Mouse (Mus musculus) intestine, embryonic 16.5 days (tissue): ENCODE data around the gene Gm20458. TPM values are rescaled to one million over a fixed set of nuclear protein-coding genes. Genes with fewer than 3 reads are reported as not detected.

Experiments used
- ATAC-seq: fragments of 200-750 bp; cut with Nextera tagmentation; 2 replicates; pipeline ENCODE4 v1.8.0; 2017; ENCODE audit warnings: moderate TSS enrichment, moderate library complexity
- H3K27ac ChIP-seq: fragments of 300-500 bp; sonication (generic); 2 replicates; pipeline ENCODE4 v1.5.1; 2014; ENCODE audit warnings: mild to moderate bottlenecking, low read length
- H3K27me3 ChIP-seq: fragments of 300-500 bp; sonication (generic); replicated peaks from 2 replicates; pipeline ENCODE4 v1.6.1; 2014; ENCODE audit warnings: low read length, control low read depth, mixed read lengths; ENCODE audit not compliant: control insufficient read depth, insufficient read depth
- H3K36me3 ChIP-seq: fragments of 300-500 bp; sonication (generic); 2 replicates; pipeline ENCODE4 v1.6.1; 2014; ENCODE audit warnings: low read length, control low read depth; ENCODE audit not compliant: control insufficient read depth, insufficient read depth
- H3K4me1 ChIP-seq: fragments of 300-500 bp; sonication (generic); 2 replicates; pipeline ENCODE4 v1.6.1; 2014; ENCODE audit warnings: low read length, control low read depth, mixed read lengths; ENCODE audit not compliant: control insufficient read depth, insufficient read depth
- H3K4me2 ChIP-seq: fragments of 300-500 bp; sonication (generic); 2 replicates; pipeline ENCODE4 v1.6.1; 2014; ENCODE audit warnings: low read depth, low read length, control low read depth
- H3K4me3 ChIP-seq: fragments of 300-500 bp; sonication (generic); 2 replicates; pipeline ENCODE4 v1.5.1; 2014; ENCODE audit warnings: mild to moderate bottlenecking, low read length
- H3K9ac ChIP-seq: fragments of 300-500 bp; sonication (generic); 2 replicates; pipeline ENCODE4 v1.6.1; 2014; ENCODE audit warnings: low read depth, low read length
- H3K9me3 ChIP-seq: fragments of 300-500 bp; sonication (generic); 2 replicates; pipeline ENCODE4 v1.6.1; 2016; ENCODE audit warnings: low read length, control low read depth; ENCODE audit not compliant: control insufficient read depth
- WGBS: fragments of 180-500 bp; shearing (Covaris S2); extraction: QIAGEN DNeasy Blood & Tissue Kit; methylation state at CpG from one replicate; pipeline ENCODE4 v1.1.7; 2014; 5-methylcytosine and 5-hydroxymethylcytosine counted together
- polyA plus RNA-seq: library from polyadenylated mRNA; unstranded; fragments of >200 nt; fragmentation: Nextera tagmentation; extraction: Ambion mirVana; gene quantifications from 2 replicates; pipeline ENCODE4 v1.2.1, GENCODE M21; 2015

Gene Gm20458
- polyA plus RNA-seq, 1 experiment from 2014 or later = 11.9 TPM

DNA sequence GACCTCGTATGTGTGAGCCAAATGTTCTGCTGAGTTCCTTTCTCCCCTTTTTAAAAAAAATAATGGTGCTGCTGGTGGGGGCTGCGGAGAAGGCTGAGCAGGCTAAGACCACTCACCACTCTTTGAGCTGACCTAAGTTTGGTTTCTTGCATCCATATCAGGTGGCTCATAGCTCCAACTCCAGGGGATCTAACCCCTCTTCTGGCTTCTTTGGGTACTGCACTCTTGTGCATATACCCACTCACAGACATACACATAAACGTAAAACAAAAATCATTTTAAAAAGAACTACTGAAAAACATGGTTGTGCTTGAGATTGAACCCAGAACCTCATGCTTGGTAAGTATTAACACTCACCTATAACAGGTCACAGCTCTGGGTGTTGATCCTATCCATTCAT is 44.2 kb downstream of the Gm20458 start:
- Histone ChIP-seq H3K36me3 (peaks cover 34% of the 10 kb centered on the region), H3K27me3 (no peaks in the 10 kb centered on the region), H3K4me1 (no peaks in the 10 kb centered on the region), H3K27ac (no peak overlapping the region), H3K9ac (no peak overlapping the region), H3K9me3 (0 out of 2 replicates have a peak, but pooled peaks cover 3% of the 10 kb centered on the region), H3K4me3 (no peak overlapping the region), H3K4me2 (no peak overlapping the region)
- ATAC-seq = no peak
- WGBS = 98% methylated on average over 3 of the region's 3 CpGs

GRCm38 (mm10) chr2:164505619-164506347 is 45.0 kb downstream of the Gm20458 start:
- H3K27me3 ChIP-seq = no peaks in the 10 kb centered on the region
- no peak overlapping the region for H3K9ac ChIP-seq
- peaks cover 29% of the 10 kb centered on the region for H3K36me3 ChIP-seq
- ATAC-seq = no peak
- no peak overlapping the region for H3K4me3 ChIP-seq
- no peaks in the 10 kb centered on the region for H3K4me1 ChIP-seq
- 0 out of 2 replicates have a peak, but pooled peaks cover 3% of the 10 kb centered on the region for H3K9me3 ChIP-seq
- H3K4me2 ChIP-seq = no peak overlapping the region
- WGBS = 66% methylated on average over 4 of the region's 4 CpGs
- no peak overlapping the region for H3K27ac ChIP-seq

DNA sequence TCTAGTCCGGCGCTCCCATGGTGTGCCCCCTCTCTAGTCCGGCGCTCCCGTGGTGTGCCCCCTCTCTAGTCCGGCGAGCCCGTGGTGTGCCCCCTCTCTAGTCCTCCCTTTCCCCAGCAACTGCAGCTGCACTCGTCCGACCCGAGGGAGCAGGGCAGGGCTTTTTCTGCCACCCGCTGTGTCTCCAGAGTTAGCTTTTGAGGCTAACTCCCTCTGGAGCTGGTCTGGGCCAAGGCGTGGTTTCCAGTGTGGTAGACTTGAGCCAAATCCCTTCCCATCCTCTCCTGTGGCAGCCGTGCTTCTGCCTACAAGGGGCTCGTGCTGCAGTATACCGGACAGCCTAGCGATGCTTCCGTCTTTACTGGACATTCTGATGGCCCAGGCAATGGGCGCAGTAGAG is 47.0 kb downstream of the Gm20458 start:
- H3K36me3 ChIP-seq = peaks cover 22% of the 10 kb centered on the region
- ATAC-seq = no peak
- peaks cover 9% of the 10 kb centered on the region for H3K4me1 ChIP-seq

DNA sequence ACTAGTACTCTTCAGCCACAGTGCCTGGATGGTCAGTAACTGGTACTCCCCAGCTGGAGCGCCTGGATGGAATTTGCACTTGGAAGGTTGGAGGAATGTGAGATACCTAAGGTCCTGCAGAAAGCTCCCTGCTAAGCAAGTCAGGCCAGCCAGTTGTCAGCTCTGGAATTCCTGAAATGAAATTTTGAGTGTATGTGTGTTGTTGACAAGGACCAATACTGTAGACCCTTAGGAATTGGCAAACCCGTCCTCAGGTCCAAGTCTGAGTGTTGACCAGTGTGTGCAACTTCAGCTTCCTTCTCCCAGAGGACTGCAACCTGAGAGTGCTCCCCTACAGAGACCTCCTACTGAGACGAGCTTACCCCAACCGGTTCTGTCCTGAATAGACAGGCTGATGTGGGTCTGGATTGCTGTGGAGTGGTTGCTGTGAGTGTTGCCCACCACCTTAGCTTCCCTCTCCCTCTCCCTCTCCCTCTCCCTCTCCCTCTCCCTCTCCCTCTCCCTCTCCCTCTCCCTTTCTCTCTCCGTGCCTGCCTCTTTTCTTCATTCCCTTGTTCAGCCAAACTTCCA is 49.9 kb downstream of the Gm20458 start:
- WGBS = 54% methylated on average over 5 of the region's 5 CpGs
- Histone ChIP-seq H3K27me3 (no peaks in the 10 kb centered on the region), H3K4me3 (no peak overlapping the region), H3K4me2 (no peak overlapping the region), H3K27ac (no peak overlapping the region), H3K4me1 (peaks cover 19% of the 10 kb centered on the region), H3K9me3 (no peaks in the 10 kb centered on the region), H3K9ac (no peak overlapping the region), H3K36me3 (0 out of 2 replicates have a peak, but pooled peaks cover 2% of the 10 kb centered on the region)
- no peak for ATAC-seq

More for the DNA sequence above, 47.0 kb downstream of the Gm20458 start:
- H3K9me3 ChIP-seq = 0 out of 2 replicates have a peak, but pooled peaks cover 3% of the 10 kb centered on the region
- H3K4me2 ChIP-seq = no peak overlapping the region
- H3K27ac ChIP-seq = no peak overlapping the region
- no peaks in the 10 kb centered on the region for H3K27me3 ChIP-seq
- no peak overlapping the region for H3K9ac ChIP-seq
- 87% methylated on average over 19 of the region's 19 CpGs for WGBS
- H3K4me3 ChIP-seq = no peak overlapping the region

GRCm38 (mm10) chr2:164512121-164512909 is 51.5 kb downstream of the Gm20458 start:
- ATAC-seq = peak; percentile 55
- no peaks in the 10 kb centered on the region; the same call in 1 of the 2 replicates for H3K9me3 ChIP-seq
- 0 out of 2 replicates have a peak, but pooled peaks cover 2% of the 10 kb centered on the region for H3K36me3 ChIP-seq
- H3K9ac ChIP-seq = 0 out of 2 replicates have a peak overlapping the region, but pooled peaks have one; percentile 1
- 60% methylated on average over 11 of the region's 14 CpGs for WGBS
- 0 out of 2 replicates have a peak overlapping the region, but pooled peaks have one; percentile 46 for H3K27ac ChIP-seq
- no peaks in the 10 kb centered on the region for H3K27me3 ChIP-seq
- peaks cover 19% of the 10 kb centered on the region for H3K4me1 ChIP-seq
- no peak overlapping the region for H3K4me2 ChIP-seq
- no peak overlapping the region for H3K4me3 ChIP-seq

DNA sequence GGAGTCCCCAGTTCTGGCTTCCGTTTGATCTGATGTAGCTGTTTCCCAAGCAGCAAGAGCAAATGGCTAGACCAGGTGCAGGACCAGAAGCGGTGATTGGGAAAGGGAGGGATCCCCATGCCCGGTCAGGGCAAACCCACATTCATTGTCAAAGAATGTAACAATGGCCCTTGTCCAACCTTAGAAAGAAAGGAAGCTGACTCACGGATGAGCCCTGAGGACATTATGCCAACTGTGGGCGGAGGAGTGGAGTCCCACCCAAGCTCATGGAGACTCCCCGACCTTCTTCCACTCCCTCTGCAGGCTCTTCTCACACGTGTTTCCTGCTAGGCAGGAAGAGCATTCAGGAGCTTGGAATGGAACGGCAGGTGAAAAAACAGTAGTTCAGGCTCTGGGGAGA is 52.6 kb downstream of the Gm20458 start:
- Histone ChIP-seq H3K4me2 (no peak overlapping the region), H3K9me3 (no peaks in the 10 kb centered on the region; the same call in 1 of the 2 replicates), H3K4me1 (peaks cover 19% of the 10 kb centered on the region), H3K27ac (no peak overlapping the region), H3K4me3 (no peak overlapping the region), H3K36me3 (0 out of 2 replicates have a peak, but pooled peaks cover 2% of the 10 kb centered on the region), H3K27me3 (no peaks in the 10 kb centered on the region), H3K9ac (no peak overlapping the region)
- ATAC-seq = no peak
- WGBS = 64% methylated on average over 8 of the region's 8 CpGs

- H3K27me3 ChIP-seq = no peaks in the 10 kb centered on the region
- peak overlapping the region; percentile 57; the same call in 1 of the 2 replicates for H3K27ac ChIP-seq
- H3K36me3 ChIP-seq = no peaks in the 10 kb centered on the region
- H3K4me2 ChIP-seq = no peak overlapping the region
- WGBS = 67% methylated on average over 3 of the region's 3 CpGs
- H3K4me1 ChIP-seq = peaks cover 22% of the 10 kb centered on the region
- no peak overlapping the region for H3K9ac ChIP-seq
- no peaks in the 10 kb centered on the region; the same call in 1 of the 2 replicates for H3K9me3 ChIP-seq
- ATAC-seq = peak; percentile 81
- no peak overlapping the region for H3K4me3 ChIP-seq
These were observed 54.1 kb downstream of the Gm20458 start for GRCm38 (mm10) chr2:164514916-164515315.

- H3K4me2 ChIP-seq = no peak overlapping the region
- ATAC-seq = no peak
These were observed 55.1 kb downstream of the Gm20458 start for GRCm38 (mm10) chr2:164515897-164516296.

DNA sequence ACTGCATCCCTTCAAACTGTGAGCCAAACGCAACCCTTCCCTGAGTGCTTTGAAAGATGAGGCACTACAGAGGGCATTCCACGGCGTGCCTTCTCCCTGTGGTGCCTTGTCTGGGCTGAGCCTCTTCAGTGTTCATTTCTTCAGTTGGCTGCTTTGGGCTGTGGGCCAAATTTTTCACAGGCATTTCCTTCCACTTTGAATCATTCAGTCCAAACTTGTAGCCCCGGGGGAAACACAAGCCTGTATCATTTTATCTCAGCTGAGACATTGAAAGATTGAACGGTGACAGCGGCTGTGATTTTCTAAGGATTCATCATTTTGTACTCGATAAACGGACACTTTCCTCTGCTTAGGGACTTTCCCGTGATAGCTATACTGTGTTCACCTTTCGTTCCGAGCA is 55.8 kb downstream of the Gm20458 start:
- no peak overlapping the region for H3K4me2 ChIP-seq
- H3K27ac ChIP-seq = no peak overlapping the region
- no peak overlapping the region for H3K9ac ChIP-seq
- 80% methylated on average over 11 of the region's 11 CpGs for WGBS
- peaks cover 22% of the 10 kb centered on the region for H3K4me1 ChIP-seq
- ATAC-seq = no peak
- H3K9me3 ChIP-seq = no peaks in the 10 kb centered on the region; the same call in 1 of the 2 replicates
- no peaks in the 10 kb centered on the region for H3K27me3 ChIP-seq
- no peaks in the 10 kb centered on the region for H3K36me3 ChIP-seq
- H3K4me3 ChIP-seq = no peak overlapping the region

More at GRCm38 (mm10) chr2:164515897-164516296, 55.1 kb downstream of the Gm20458 start:
- Histone ChIP-seq H3K27ac (peak overlapping the region; percentile 73; the same call in 1 of the 2 replicates), H3K4me1 (peaks cover 22% of the 10 kb centered on the region), H3K9ac (no peak overlapping the region), H3K27me3 (no peaks in the 10 kb centered on the region), H3K9me3 (no peaks in the 10 kb centered on the region; the same call in 1 of the 2 replicates), H3K36me3 (no peaks in the 10 kb centered on the region), H3K4me3 (no peak overlapping the region)
- 83% methylated on average over 9 of the region's 9 CpGs for WGBS
